Mouse (Mus musculus): ENCODE data around the gene Etnk1. TPM values are rescaled to one million over a fixed set of nuclear protein-coding genes. Genes with fewer than 3 reads are reported as not detected.
A peak's percentile ranks its signal among the peaks of the same experiment; 100 is the strongest.
"Not testable (repeated sequence)": the region's sequence is repeated elsewhere in the genome, so short reads cannot be mapped to it uniquely, and the experiment has no call there.

Gene Etnk1
- total RNA-seq, 2 experiments from 2014 or later: 28.5 to 29.4 TPM

GRCm38 (mm10) chr6:143148868-143149267 lies 18.2 kb upstream of the Etnk1 start:
- intact Hi-C loops (cut with DNase I): no loop called here
- no peak for DNase-seq

- no peak for DNase-seq
- intact Hi-C loops (cut with DNase I): no loop called here
Observed at GRCm38 (mm10) chr6:143149766-143150291, 17.2 kb upstream of the Etnk1 start.

- intact Hi-C loops (cut with DNase I); DNase-seq: not testable (repeated sequence)
Observed at GRCm38 (mm10) chr6:143151081-143151995, 15.7 kb upstream of the Etnk1 start.

GRCm38 (mm10) chr6:143152321-143152827 lies 14.6 kb upstream of the Etnk1 start:
- intact Hi-C loops (cut with DNase I): no loop called here
- DNase-seq: peak; percentile 20 to 23

GRCm38 (mm10) chr6:143153160-143153559 lies 13.9 kb upstream of the Etnk1 start:
- intact Hi-C loops (cut with DNase I): no loop called here
- DNase-seq: no peak

- intact Hi-C loops (cut with DNase I): no loop called here
- no peak for DNase-seq
Observed at GRCm38 (mm10) chr6:143153751-143154494, 13.1 kb upstream of the Etnk1 start.

GRCm38 (mm10) chr6:143154885-143155284 lies 12.1 kb upstream of the Etnk1 start:
- DNase-seq: no peak
- intact Hi-C loops (cut with DNase I): no loop called here

- intact Hi-C loops (cut with DNase I): no loop called here
- no peak for DNase-seq
Observed at GRCm38 (mm10) chr6:143155996-143156395, 11.0 kb upstream of the Etnk1 start.

- DNase-seq: no peak
- intact Hi-C loops (cut with DNase I): no loop called here
Observed at GRCm38 (mm10) chr6:143156684-143157083, 10.3 kb upstream of the Etnk1 start.

GRCm38 (mm10) chr6:143157401-143157800 lies 9.6 kb upstream of the Etnk1 start:
- no peak for DNase-seq
- intact Hi-C loops (cut with DNase I): no loop called here

GRCm38 (mm10) chr6:143160572-143161231 lies 6.3 kb upstream of the Etnk1 start:
- no peak for DNase-seq
- intact Hi-C loops (cut with DNase I): no loop called here

- DNase-seq: no peak
- intact Hi-C loops (cut with DNase I): no loop called here
Observed at GRCm38 (mm10) chr6:143162161-143162877, 4.7 kb upstream of the Etnk1 start.

- intact Hi-C loops (cut with DNase I): no loop called here
- no peak for DNase-seq
Observed at GRCm38 (mm10) chr6:143163956-143164905, 2.8 kb upstream of the Etnk1 start.

GRCm38 (mm10) chr6:143164906-143165255 lies 2.1 kb upstream of the Etnk1 start:
- intact Hi-C loops (cut with DNase I): no loop called here
- DNase-seq: no peak

- no peak for DNase-seq
- intact Hi-C loops (cut with DNase I): loop anchor here (2.0 kb wide), 1 partner anchor 65 kb away; the partner anchor contains the start of gene C2cd5
Observed at GRCm38 (mm10) chr6:143165404-143166257, 1.4 kb upstream of the Etnk1 start.

GRCm38 (mm10) chr6:143167409-143167919 lies 443 bp downstream of the Etnk1 start:
- no peak for DNase-seq
- intact Hi-C loops (cut with DNase I): loop anchor here (2.0 kb wide), 1 partner anchor 67 kb away; the partner anchor contains the start of gene C2cd5

- DNase-seq: no peak
- intact Hi-C loops (cut with DNase I): loop anchor here (2.0 kb wide), 1 partner anchor 67 kb away; the partner anchor contains the start of gene C2cd5
Observed at GRCm38 (mm10) chr6:143167981-143168674, 1.1 kb downstream of the Etnk1 start.

Data from heart, postnatal 10 days (tissue).